Mouse (Mus musculus) stomach, postnatal 0 days (tissue): ENCODE measurements around the gene Fcf1.

Experiments
- CTCF ChIP-seq: IDR thresholded peaks from 2 replicates; pipeline ENCODE4 v1.5.1; 2016; ENCODE audit warnings: antibody characterized with exemption, low read depth, mild to moderate bottlenecking, moderate library complexity
- EP300 ChIP-seq: optimal IDR thresholded peaks from 2 replicates; pipeline ENCODE3; 2016; ENCODE audit warnings: antibody characterized with exemption

DNA sequence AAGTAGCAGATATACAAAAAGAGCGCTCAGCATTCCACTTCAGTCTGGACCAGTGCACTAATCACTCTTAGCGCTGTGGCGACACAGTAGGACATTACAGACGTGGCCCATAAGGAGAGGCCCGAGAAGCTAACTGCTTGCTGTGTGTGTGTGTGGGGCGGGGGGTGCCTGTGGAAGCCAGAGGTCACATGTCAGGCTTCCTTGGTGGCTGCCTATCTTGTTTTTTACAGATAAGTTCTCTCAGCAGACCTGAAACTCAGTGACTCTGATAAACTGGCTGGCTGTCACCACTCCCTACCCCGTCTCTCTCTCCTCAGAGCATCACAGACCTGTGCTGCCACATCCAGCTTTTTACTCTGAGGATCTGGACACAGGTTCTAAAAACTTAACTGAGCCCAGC is 8.1 kb upstream of the Fcf1 start:
- no peak for TF ChIP-seq CTCF
- TF ChIP-seq EP300, result no peak
